Mouse (Mus musculus) heart, postnatal 10 days (tissue): ENCODE results near the gene Atxn7l1. TPM values are rescaled to one million over a fixed set of nuclear protein-coding genes. Genes with fewer than 3 reads are reported as not detected.
"Not testable (repeated sequence)": the region's sequence is repeated elsewhere in the genome, so short reads cannot be mapped to it uniquely, and the experiment has no call there.

ENCODE experiments used
- DNase-seq, 2 experiments: peaks; one replicate each; pipeline ENCODE4 v3.0.0; 2021
- intact Hi-C: fragments of 180-260 bp; cut with DNase I; formaldehyde crosslinking; loops from one replicate; pipeline ENCODE4 v1.15.1; 2025
- total RNA-seq, 2 experiments: library from RNA; stranded (reverse); gene quantifications; 2 replicates each; pipeline ENCODE4 v1.2.3; 2021

The Atxn7l1 gene
- total RNA-seq, 2 experiments from 2014 or later, result 16.6 to 18.6 TPM

DNA sequence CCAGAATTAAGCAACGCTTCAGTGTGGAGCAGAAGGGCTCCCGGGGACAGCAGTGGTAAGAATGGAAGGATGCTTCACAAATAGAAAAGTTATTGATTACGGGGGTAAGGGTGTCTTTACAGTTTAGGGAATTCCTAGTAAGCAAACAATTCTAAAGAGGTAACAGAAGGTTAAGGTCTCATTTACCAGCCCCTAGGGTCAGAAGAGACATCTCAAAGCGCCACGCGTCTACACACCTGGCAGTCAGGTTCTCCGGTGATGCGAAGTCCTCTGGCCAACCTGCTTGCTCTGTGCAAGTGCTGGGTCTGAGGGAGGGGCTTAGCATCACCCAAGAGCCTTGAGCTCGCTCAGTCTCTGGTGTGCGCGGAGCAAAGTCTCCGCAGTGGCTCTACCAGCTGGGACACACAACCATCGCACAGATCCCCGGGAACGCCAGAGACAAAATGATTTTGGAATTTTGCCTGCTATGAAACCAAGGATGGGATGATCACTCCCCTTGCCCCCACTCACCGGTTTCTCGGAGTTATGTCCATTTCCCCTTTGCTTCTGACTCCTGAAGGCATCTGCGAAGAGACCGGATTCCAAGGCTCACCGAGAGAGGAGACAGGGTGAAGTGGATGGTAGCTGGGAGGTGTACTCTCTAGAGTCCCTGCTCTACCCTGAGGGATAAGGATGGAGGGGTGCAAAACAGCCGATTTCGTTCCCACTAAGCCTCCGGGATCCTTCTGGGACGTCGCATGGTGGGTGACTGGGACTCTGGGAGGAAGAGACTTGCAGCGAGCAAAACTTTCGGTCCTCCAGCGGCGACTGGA, 665 bp upstream of the Atxn7l1 start:
- intact Hi-C loops, result loop anchor here (2.0 to 5.0 kb wide), 4 partner anchors 34 to 185 kb away; no protein-coding TSS in a partner anchor
- DNase-seq, result no peak

GRCm38 (mm10) chr12:33149544-33150190, 2.2 kb downstream of the Atxn7l1 start:
- intact Hi-C loops, result loop anchor here (5.0 kb wide), 2 partner anchors 43 to 183 kb away; no protein-coding TSS in a partner anchor
- DNase-seq, result no peak

GRCm38 (mm10) chr12:33153131-33153530, 5.6 kb downstream of the Atxn7l1 start:
- intact Hi-C loops, result no loop called here
- DNase-seq, result no peak

- intact Hi-C loops, result no loop called here
- DNase-seq, result no peak
Measured at GRCm38 (mm10) chr12:33153850-33154249, 6.4 kb downstream of the Atxn7l1 start.

- no peak for DNase-seq
- intact Hi-C loops, result no loop called here
Measured at GRCm38 (mm10) chr12:33154732-33155131, 7.2 kb downstream of the Atxn7l1 start.

DNA sequence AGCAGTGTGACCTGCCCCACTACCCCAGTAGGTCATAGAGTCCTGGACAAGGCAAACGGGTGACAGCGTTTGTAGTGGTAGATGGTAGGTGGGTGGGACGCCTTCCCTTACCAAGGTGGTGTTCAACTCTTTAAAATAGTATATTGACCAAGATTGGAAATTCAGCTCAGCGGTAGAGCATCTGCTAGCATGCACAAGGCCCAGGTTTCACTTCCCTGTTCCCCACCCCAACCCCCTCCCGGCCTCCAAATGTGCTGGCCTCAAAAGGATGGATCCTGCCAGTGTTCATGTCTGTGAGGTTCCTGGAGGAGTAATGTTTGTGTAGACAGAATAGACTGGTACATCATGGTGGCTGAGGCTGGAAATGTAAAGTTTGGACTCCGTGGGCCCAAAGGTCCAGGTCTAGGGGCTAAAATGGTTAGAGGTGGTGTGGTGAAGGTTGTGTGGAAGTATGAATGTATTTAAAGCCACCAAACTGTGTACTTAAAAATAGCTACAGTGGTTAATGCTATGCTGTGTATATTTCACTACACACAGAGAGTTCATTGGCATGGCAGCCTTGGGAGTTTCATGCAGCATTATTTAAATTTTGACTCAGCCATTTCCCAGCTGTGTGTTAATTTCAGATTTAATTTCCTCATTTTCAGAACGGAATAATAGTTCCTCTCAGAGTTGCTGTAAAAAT, 9.0 kb downstream of the Atxn7l1 start:
- intact Hi-C loops, result no loop called here
- no peak for DNase-seq

DNA sequence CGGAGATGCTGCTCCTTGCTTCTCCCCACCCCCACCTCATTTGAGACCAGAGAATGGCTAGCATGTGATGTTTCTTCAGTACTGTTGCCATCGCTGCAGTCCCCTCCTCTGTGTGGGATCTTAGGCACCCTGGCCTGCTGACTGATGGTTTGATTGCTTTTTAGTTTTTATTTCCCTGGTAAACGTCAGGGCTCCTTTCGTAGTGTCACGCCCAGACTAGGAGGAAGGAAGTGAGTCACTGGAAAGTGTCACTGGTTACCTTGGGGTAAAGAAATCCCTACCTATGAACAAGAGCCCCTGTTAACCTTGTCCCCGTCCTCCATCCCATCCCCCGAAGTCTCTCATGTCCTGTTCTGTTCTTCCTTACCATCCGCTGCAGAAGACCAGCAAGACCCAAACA, 10.8 kb downstream of the Atxn7l1 start:
- no peak for DNase-seq
- intact Hi-C loops, result no loop called here

DNA sequence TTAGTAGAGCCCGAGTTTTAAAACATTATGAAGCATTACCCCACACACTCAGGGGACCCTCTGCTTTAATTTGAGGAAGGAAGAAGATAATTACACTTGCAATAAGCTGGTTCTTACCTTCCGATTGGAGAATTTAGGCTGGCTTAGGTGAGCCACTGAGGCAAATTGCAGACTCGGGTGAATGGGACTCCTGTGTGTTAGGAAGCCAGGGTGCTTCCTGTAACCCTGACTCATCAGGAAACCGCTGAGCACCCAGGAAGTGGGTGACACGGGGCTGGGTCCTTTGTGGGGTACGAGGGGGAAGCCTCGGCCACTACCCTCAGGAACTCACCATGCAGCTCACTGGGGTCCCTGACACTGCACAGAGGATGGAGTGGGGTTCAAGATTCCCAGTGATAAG, 12.9 kb downstream of the Atxn7l1 start:
- intact Hi-C loops, result no loop called here
- no peak for DNase-seq

- intact Hi-C loops, result no loop called here
- peak; percentile 46 to 50 for DNase-seq
Measured at GRCm38 (mm10) chr12:33162541-33162940, 15.0 kb downstream of the Atxn7l1 start.

- DNase-seq, intact Hi-C loops: not testable (repeated sequence)
Measured at GRCm38 (mm10) chr12:33164019-33164418, 16.5 kb downstream of the Atxn7l1 start.

GRCm38 (mm10) chr12:33166712-33167111, 19.2 kb downstream of the Atxn7l1 start:
- intact Hi-C loops, result no loop called here
- DNase-seq, result no peak

DNA sequence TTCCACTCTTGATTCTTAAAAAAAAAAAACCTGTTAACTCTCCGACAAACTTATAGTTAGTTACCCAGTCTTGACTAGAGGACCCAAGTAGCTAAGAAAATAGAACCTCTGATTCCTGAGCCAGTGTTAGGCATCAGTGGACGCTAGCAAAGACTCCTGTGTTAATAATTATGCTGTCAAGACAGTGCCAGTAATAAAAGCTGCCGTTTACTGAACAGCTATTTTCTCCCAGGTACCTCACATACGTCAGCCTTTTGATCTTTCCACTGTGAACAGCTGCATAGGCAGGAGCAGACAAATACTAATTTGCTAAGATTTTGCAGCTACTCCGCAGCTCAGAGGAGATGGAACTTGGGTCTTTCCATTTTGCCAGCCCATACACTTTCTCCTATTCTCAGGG, 20.1 kb downstream of the Atxn7l1 start:
- DNase-seq, result no peak
- intact Hi-C loops, result no loop called here

GRCm38 (mm10) chr12:33168491-33168890, 21.0 kb downstream of the Atxn7l1 start:
- intact Hi-C loops, result no loop called here
- no peak for DNase-seq

- no peak for DNase-seq
- intact Hi-C loops, result no loop called here
Measured at GRCm38 (mm10) chr12:33169777-33170494, 22.4 kb downstream of the Atxn7l1 start.

DNA sequence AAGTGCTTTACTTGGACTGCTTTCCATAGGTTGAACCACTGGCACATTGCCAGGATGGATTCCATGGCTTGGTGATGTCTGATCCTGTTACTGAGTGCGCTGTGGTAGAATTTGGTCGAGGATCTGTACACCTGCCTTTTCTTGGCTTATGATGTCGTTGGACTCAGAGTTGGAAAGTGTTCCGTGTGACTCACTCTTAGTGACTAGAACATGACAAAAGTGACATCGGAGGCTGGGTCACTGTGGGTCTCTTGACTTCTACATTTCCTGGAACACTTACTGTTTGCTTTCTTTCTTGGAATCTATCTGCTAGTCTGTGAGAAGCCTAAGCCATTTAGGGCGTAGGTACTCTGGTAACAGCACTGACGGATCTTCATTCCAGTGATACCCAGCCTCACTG, 23.3 kb downstream of the Atxn7l1 start:
- intact Hi-C loops, result no loop called here
- DNase-seq, result no peak

- intact Hi-C loops, result no loop called here
Measured at GRCm38 (mm10) chr12:33172926-33173325, 25.4 kb downstream of the Atxn7l1 start.

DNA sequence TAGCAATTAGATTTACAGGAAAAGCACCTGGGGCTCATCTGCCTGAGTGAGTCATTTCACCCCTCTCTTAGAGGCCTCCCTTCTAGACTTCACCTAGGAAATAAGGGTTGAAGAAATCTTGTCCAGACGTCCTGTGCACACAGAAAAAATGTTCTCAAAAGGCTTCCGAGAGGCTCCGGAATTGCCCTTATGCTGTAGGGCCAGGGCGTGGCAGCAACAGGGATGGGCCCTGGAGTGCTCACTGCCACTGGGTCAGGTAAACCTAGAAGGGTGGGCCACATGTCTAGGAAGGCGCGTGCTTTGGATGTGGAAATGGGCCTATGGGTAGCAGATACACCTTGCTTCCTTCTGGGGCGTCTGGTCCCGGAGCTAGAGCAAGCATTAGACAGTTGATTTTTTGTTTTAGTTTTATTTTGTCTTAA, 26.2 kb downstream of the Atxn7l1 start:
- intact Hi-C loops, result no loop called here
- no peak for DNase-seq

More at GRCm38 (mm10) chr12:33172926-33173325, 25.4 kb downstream of the Atxn7l1 start:
- no peak for DNase-seq

- intact Hi-C loops, result no loop called here
- no peak for DNase-seq
Measured at GRCm38 (mm10) chr12:33174171-33174570, 26.7 kb downstream of the Atxn7l1 start.

DNA sequence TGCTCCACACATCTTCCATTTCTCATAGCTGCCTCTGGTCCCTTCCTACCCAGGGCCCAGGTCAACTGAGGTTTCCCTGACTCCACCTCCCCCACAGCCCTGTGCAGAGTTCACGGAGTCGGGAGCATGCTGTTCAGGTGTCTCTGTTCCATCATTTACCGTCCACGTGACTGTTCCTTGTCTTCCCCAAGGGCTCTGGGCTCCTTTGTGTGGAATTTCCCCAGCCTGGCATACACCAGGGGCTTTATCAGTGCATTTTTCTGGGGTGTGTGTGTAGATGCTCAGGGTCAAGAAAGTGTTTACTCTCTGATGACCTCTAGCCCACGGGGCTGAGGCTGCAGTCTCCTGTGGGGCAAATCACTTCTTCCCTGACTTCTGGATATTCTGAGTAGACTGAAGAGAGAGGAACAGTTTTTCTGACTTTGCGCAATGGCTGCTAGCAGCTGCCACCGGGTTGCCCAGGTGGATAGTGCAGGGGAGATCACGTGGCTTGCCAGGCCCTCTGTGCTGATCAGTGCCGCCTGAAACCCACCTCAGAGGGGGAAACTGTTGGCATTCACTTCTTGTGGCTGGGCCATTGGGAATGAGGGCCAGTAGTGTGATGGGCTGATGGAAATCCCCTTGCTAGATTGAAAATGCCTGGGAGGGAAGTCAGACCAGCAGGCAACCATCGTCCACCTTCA, 27.3 kb downstream of the Atxn7l1 start:
- intact Hi-C loops, result no loop called here

More for the DNA sequence above, 27.3 kb downstream of the Atxn7l1 start:
- DNase-seq, result no peak
